Mouse (Mus musculus) forebrain, embryonic 11.5 days (tissue): Measurements from ENCODE around the gene Sprr2a1. TPM values are rescaled to one million over a fixed set of nuclear protein-coding genes. Genes with fewer than 3 reads are reported as not detected.
A peak's percentile ranks its signal among the peaks of the same experiment; 100 is the strongest.
"Not testable (repeated sequence)": the region's sequence is repeated elsewhere in the genome, so short reads cannot be mapped to it uniquely, and the experiment has no call there.

Source experiments
- ATAC-seq: fragments of 200-750 bp; cut with Nextera tagmentation; replicated peaks from 2 replicates; pipeline ENCODE4 v1.8.0; 2017; ENCODE audit warnings: moderate TSS enrichment; ENCODE audit not compliant: low FRiP score
- DNase-seq: peaks from one replicate; pipeline ENCODE4 v3.0.0-alpha.2; 2017; ENCODE audit warnings: low spot score
- H3K27ac ChIP-seq: fragments of 300-500 bp; sonication (generic); 2 replicates; pipeline ENCODE4 v1.5.1; 2014; ENCODE audit warnings: low read depth, low read length
- H3K27me3 ChIP-seq: fragments of 300-500 bp; sonication (generic); 2 replicates; pipeline ENCODE4 v1.6.1; 2014; ENCODE audit warnings: mild to moderate bottlenecking, low read length, mixed read lengths; ENCODE audit not compliant: control insufficient read depth, insufficient read depth
- H3K36me3 ChIP-seq: fragments of 300-500 bp; sonication (generic); 2 replicates; pipeline ENCODE4 v1.6.1; 2014; ENCODE audit warnings: mild to moderate bottlenecking, low read length, moderate library complexity, mixed read lengths; ENCODE audit not compliant: control insufficient read depth, insufficient read depth
- H3K4me1 ChIP-seq: fragments of 300-500 bp; sonication (generic); replicated peaks from 2 replicates; pipeline ENCODE4 v1.6.1; 2014; ENCODE audit warnings: low read length, mixed read lengths; ENCODE audit not compliant: control insufficient read depth, insufficient read depth
- H3K4me2 ChIP-seq: fragments of 300-500 bp; sonication (generic); 2 replicates; pipeline ENCODE4 v1.6.1; 2014; ENCODE audit warnings: low read depth, mild to moderate bottlenecking, low read length, moderate library complexity, mixed read lengths; ENCODE audit not compliant: severe bottlenecking
- H3K4me3 ChIP-seq: fragments of 300-500 bp; sonication (generic); 2 replicates; pipeline ENCODE4 v1.5.1; 2014; ENCODE audit warnings: low read depth, low read length
- H3K9ac ChIP-seq: fragments of 300-500 bp; sonication (generic); 2 replicates; pipeline ENCODE4 v1.6.1; 2014; ENCODE audit warnings: low read length
- H3K9me3 ChIP-seq: fragments of 300-500 bp; sonication (generic); 2 replicates; pipeline ENCODE4 v1.6.1; 2016; ENCODE audit warnings: low read length, mixed read lengths; ENCODE audit not compliant: control insufficient read depth
- WGBS: fragments of 180-500 bp; shearing (Covaris S2); extraction: QIAGEN DNeasy Blood & Tissue Kit; methylation state at CpG from one replicate; pipeline ENCODE4 v1.1.7; 2014; 5-methylcytosine and 5-hydroxymethylcytosine counted together
- polyA plus RNA-seq: library from polyadenylated mRNA; unstranded; fragments of >200 nt; fragmentation: Nextera tagmentation; extraction: Ambion mirVana; gene quantifications from 2 replicates; pipeline ENCODE4 v1.2.1, GENCODE M21; 2014

The Sprr2a1 gene
- polyA plus RNA-seq, 1 experiment from 2014 or later: not detected

DNA sequence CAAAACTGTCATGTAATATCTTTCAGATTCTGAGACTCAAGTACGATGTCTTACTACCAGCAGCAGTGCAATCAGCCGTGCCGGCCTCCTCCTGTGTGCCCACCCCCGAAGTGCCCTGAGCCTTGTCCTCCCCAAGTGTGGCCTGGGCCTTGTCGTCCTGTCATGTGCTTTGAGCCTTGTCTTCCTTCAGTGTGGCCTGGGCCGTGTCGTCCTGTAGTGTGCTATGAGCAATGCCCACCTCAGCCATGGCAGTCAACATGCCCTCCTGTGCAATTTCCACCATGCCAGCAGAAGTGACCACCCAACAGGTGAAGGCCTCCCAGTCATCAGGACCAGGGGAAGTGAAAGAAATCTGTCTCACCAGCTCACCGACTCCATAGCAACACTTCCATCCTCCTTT, 38.3 kb downstream of the Sprr2a1 start:
- H3K27me3 ChIP-seq, H3K4me2 ChIP-seq, DNase-seq, H3K9me3 ChIP-seq, H3K4me3 ChIP-seq, H3K9ac ChIP-seq, H3K27ac ChIP-seq, H3K4me1 ChIP-seq, H3K36me3 ChIP-seq: not testable (repeated sequence)
- ATAC-seq: peak; percentile 35; the same call in 1 of the 2 replicates
- no CpG with 5 or more reads among the region's 8 CpGs for WGBS

- H3K4me3 ChIP-seq, H3K9me3 ChIP-seq, H3K9ac ChIP-seq, H3K36me3 ChIP-seq, DNase-seq, H3K27me3 ChIP-seq, H3K4me2 ChIP-seq, H3K4me1 ChIP-seq, H3K27ac ChIP-seq: not testable (repeated sequence)
- peak; percentile 63 for ATAC-seq
These were observed 42.9 kb downstream of the Sprr2a1 start for GRCm38 (mm10) chr3:92258526-92258925.

GRCm38 (mm10) chr3:92263462-92263861, 47.9 kb downstream of the Sprr2a1 start:
- ATAC-seq, H3K27ac ChIP-seq, H3K36me3 ChIP-seq, H3K9ac ChIP-seq, H3K4me1 ChIP-seq, H3K4me2 ChIP-seq, H3K4me3 ChIP-seq, H3K27me3 ChIP-seq, DNase-seq, H3K9me3 ChIP-seq: not testable (repeated sequence)
- no CpG with 5 or more reads among the region's 2 CpGs for WGBS

Other genes starting within 250 kb of the Sprr2a1 start
- gene Pglyrp3, start 201.2 kb upstream of the Sprr2a1 start, polyA plus RNA-seq: not detected in 2 replicates
- gene Lor, start 132.7 kb upstream of the Sprr2a1 start, polyA plus RNA-seq: 0.86 and 0.99 TPM in 2 replicates
- gene Prr9, start 91.9 kb upstream of the Sprr2a1 start, polyA plus RNA-seq: not detected in 2 replicates
- gene Lelp1, start 73.1 kb upstream of the Sprr2a1 start, polyA plus RNA-seq: not detected in 2 replicates
- not detected in 2 replicates for gene Sprr2a2, start 121 bp downstream of the Sprr2a1 start, polyA plus RNA-seq
- gene Sprr2a3, start 69.6 kb downstream of the Sprr2a1 start, polyA plus RNA-seq: not detected in 2 replicates
- gene Sprr2b, start 100.8 kb downstream of the Sprr2a1 start, polyA plus RNA-seq: not detected in 2 replicates
- not detected in 2 replicates for gene Sprr2d, start 123.3 kb downstream of the Sprr2a1 start, polyA plus RNA-seq
- gene Sprr2e, start 136.3 kb downstream of the Sprr2a1 start, polyA plus RNA-seq: not detected in 2 replicates
- not detected in 2 replicates for gene Sprr2f, start 149.4 kb downstream of the Sprr2a1 start, polyA plus RNA-seq
- not detected in 2 replicates for gene Sprr2h, start 169.9 kb downstream of the Sprr2a1 start, polyA plus RNA-seq
- gene Sprr2i, start 192.2 kb downstream of the Sprr2a1 start, polyA plus RNA-seq: not detected in 2 replicates
- gene Sprr2j-ps, start 202.3 kb downstream of the Sprr2a1 start, polyA plus RNA-seq: not detected in 2 replicates
- gene Gm9774, start 213.6 kb downstream of the Sprr2a1 start, polyA plus RNA-seq: 5.4 and 7.4 TPM in 2 replicates
- gene Sprr2k, start 216.8 kb downstream of the Sprr2a1 start, polyA plus RNA-seq: not detected in 2 replicates
- gene Sprr1b, start 223.0 kb downstream of the Sprr2a1 start, polyA plus RNA-seq: not detected in 2 replicates
- not detected in 2 replicates for gene Sprr3, start 242.9 kb downstream of the Sprr2a1 start, polyA plus RNA-seq